Mouse (Mus musculus): ENCODE measurements around the gene Dagla. TPM values are rescaled to one million over a fixed set of nuclear protein-coding genes. Genes with fewer than 3 reads are reported as not detected.

The Dagla gene
- polyA plus RNA-seq, 1 experiment from 2014 or later, result 8.9 TPM

GRCm38 (mm10) chr19:10304395-10304794, 282 bp downstream of the Dagla start:
- Histone ChIP-seq H3K27ac (ENCODE audit: low read depth, low read length) (no peak overlapping the region), H3K4me3 (ENCODE audit: low read depth, low read length) (peak overlapping the region; percentile 84), H3K9ac (replicated peaks; ENCODE audit: low read depth, low read length) (peak overlapping the region; percentile 93), H3K9me3 (ENCODE audit: control insufficient read depth, low read length) (no peaks in the 10 kb centered on the region), H3K27me3 (ENCODE audit: control insufficient read depth, insufficient read depth, low read length) (no peaks in the 10 kb centered on the region), H3K4me1 (ENCODE audit: control insufficient read depth, insufficient read depth, low read length) (peaks cover 7% of the 10 kb centered on the region; the same call in 1 of the 2 replicates), H3K4me2 (ENCODE audit: low read depth, low read length) (peak overlapping the region; percentile 62), H3K36me3 (ENCODE audit: control insufficient read depth, insufficient read depth, low read length) (no peaks in the 10 kb centered on the region)
- peak; percentile 69 for ATAC-seq (ENCODE audit: low read depth)
- 7% methylated on average over 37 of the region's 37 CpGs for WGBS

- no peak for ATAC-seq (ENCODE audit: low read depth)
- H3K9ac ChIP-seq (replicated peaks; ENCODE audit: low read depth, low read length), result no peak overlapping the region
- no peak overlapping the region for H3K4me2 ChIP-seq (ENCODE audit: low read depth, low read length)
- H3K36me3 ChIP-seq (ENCODE audit: control insufficient read depth, insufficient read depth, low read length), result no peaks in the 10 kb centered on the region
- H3K27me3 ChIP-seq (ENCODE audit: control insufficient read depth, insufficient read depth, low read length), result no peaks in the 10 kb centered on the region
- H3K4me1 ChIP-seq (ENCODE audit: control insufficient read depth, insufficient read depth, low read length), result peaks cover 7% of the 10 kb centered on the region; the same call in 1 of the 2 replicates
- no peak overlapping the region for H3K4me3 ChIP-seq (ENCODE audit: low read depth, low read length)
- no peaks in the 10 kb centered on the region for H3K9me3 ChIP-seq (ENCODE audit: control insufficient read depth, low read length)
- no peak overlapping the region for H3K27ac ChIP-seq (ENCODE audit: low read depth, low read length)
- WGBS, result 92% methylated on average over 3 of the region's 3 CpGs
Observed at GRCm38 (mm10) chr19:10302852-10303251, 1.8 kb downstream of the Dagla start.

GRCm38 (mm10) chr19:10301866-10302356, 2.8 kb downstream of the Dagla start:
- Histone ChIP-seq H3K4me3 (ENCODE audit: low read depth, low read length) (no peak overlapping the region), H3K9ac (replicated peaks; ENCODE audit: low read depth, low read length) (no peak overlapping the region), H3K9me3 (ENCODE audit: control insufficient read depth, low read length) (no peaks in the 10 kb centered on the region), H3K4me2 (ENCODE audit: low read depth, low read length) (no peak overlapping the region), H3K4me1 (ENCODE audit: control insufficient read depth, insufficient read depth, low read length) (peaks cover 10% of the 10 kb centered on the region; the same call in 1 of the 2 replicates), H3K27me3 (ENCODE audit: control insufficient read depth, insufficient read depth, low read length) (no peaks in the 10 kb centered on the region), H3K27ac (ENCODE audit: low read depth, low read length) (no peak overlapping the region), H3K36me3 (ENCODE audit: control insufficient read depth, insufficient read depth, low read length) (no peaks in the 10 kb centered on the region)
- 79% methylated on average over 4 of the region's 4 CpGs for WGBS
- no peak for ATAC-seq (ENCODE audit: low read depth)

- Histone ChIP-seq H3K27me3 (ENCODE audit: control insufficient read depth, insufficient read depth, low read length) (no peaks in the 10 kb centered on the region), H3K9ac (replicated peaks; ENCODE audit: low read depth, low read length) (no peak overlapping the region), H3K4me1 (ENCODE audit: control insufficient read depth, insufficient read depth, low read length) (peaks cover 13% of the 10 kb centered on the region), H3K36me3 (ENCODE audit: control insufficient read depth, insufficient read depth, low read length) (no peaks in the 10 kb centered on the region), H3K27ac (ENCODE audit: low read depth, low read length) (no peak overlapping the region), H3K4me2 (ENCODE audit: low read depth, low read length) (no peak overlapping the region), H3K4me3 (ENCODE audit: low read depth, low read length) (no peak overlapping the region), H3K9me3 (ENCODE audit: control insufficient read depth, low read length) (no peaks in the 10 kb centered on the region)
- 66% methylated on average over 11 of the region's 11 CpGs for WGBS
- ATAC-seq (ENCODE audit: low read depth), result no peak
Observed at GRCm38 (mm10) chr19:10301263-10301662, 3.4 kb downstream of the Dagla start.

GRCm38 (mm10) chr19:10300809-10301208, 3.9 kb downstream of the Dagla start:
- Histone ChIP-seq H3K36me3 (ENCODE audit: control insufficient read depth, insufficient read depth, low read length) (no peaks in the 10 kb centered on the region), H3K27ac (ENCODE audit: low read depth, low read length) (no peak overlapping the region), H3K9me3 (ENCODE audit: control insufficient read depth, low read length) (no peaks in the 10 kb centered on the region), H3K4me3 (ENCODE audit: low read depth, low read length) (no peak overlapping the region), H3K27me3 (ENCODE audit: control insufficient read depth, insufficient read depth, low read length) (no peaks in the 10 kb centered on the region), H3K9ac (replicated peaks; ENCODE audit: low read depth, low read length) (no peak overlapping the region), H3K4me2 (ENCODE audit: low read depth, low read length) (no peak overlapping the region), H3K4me1 (ENCODE audit: control insufficient read depth, insufficient read depth, low read length) (peaks cover 16% of the 10 kb centered on the region)
- ATAC-seq (ENCODE audit: low read depth), result no peak
- 85% methylated on average over 4 of the region's 4 CpGs for WGBS

- Histone ChIP-seq H3K9me3 (ENCODE audit: control insufficient read depth, low read length) (no peaks in the 10 kb centered on the region), H3K36me3 (ENCODE audit: control insufficient read depth, insufficient read depth, low read length) (no peaks in the 10 kb centered on the region), H3K27me3 (ENCODE audit: control insufficient read depth, insufficient read depth, low read length) (no peaks in the 10 kb centered on the region), H3K4me3 (ENCODE audit: low read depth, low read length) (no peak overlapping the region), H3K9ac (replicated peaks; ENCODE audit: low read depth, low read length) (no peak overlapping the region), H3K27ac (ENCODE audit: low read depth, low read length) (no peak overlapping the region), H3K4me1 (ENCODE audit: control insufficient read depth, insufficient read depth, low read length) (peaks cover 26% of the 10 kb centered on the region), H3K4me2 (ENCODE audit: low read depth, low read length) (no peak overlapping the region)
- 85% methylated on average over 4 of the region's 4 CpGs for WGBS
- ATAC-seq (ENCODE audit: low read depth), result no peak
Observed at GRCm38 (mm10) chr19:10298268-10298667, 6.4 kb downstream of the Dagla start.

GRCm38 (mm10) chr19:10297041-10297503, 7.6 kb downstream of the Dagla start:
- 33% methylated on average over 8 of the region's 8 CpGs for WGBS
- Histone ChIP-seq H3K27ac (ENCODE audit: low read depth, low read length) (no peak overlapping the region), H3K4me1 (ENCODE audit: control insufficient read depth, insufficient read depth, low read length) (peaks cover 26% of the 10 kb centered on the region), H3K27me3 (ENCODE audit: control insufficient read depth, insufficient read depth, low read length) (no peaks in the 10 kb centered on the region), H3K4me2 (ENCODE audit: low read depth, low read length) (no peak overlapping the region), H3K4me3 (ENCODE audit: low read depth, low read length) (no peak overlapping the region), H3K9me3 (ENCODE audit: control insufficient read depth, low read length) (no peaks in the 10 kb centered on the region), H3K36me3 (ENCODE audit: control insufficient read depth, insufficient read depth, low read length) (no peaks in the 10 kb centered on the region), H3K9ac (replicated peaks; ENCODE audit: low read depth, low read length) (no peak overlapping the region)
- ATAC-seq (ENCODE audit: low read depth), result no peak

- no peaks in the 10 kb centered on the region for H3K36me3 ChIP-seq (ENCODE audit: control insufficient read depth, insufficient read depth, low read length)
- WGBS, result 29% methylated on average over 5 of the region's 5 CpGs
- no peak for ATAC-seq (ENCODE audit: low read depth)
- H3K9ac ChIP-seq (replicated peaks; ENCODE audit: low read depth, low read length), result no peak overlapping the region
- H3K27ac ChIP-seq (ENCODE audit: low read depth, low read length), result no peak overlapping the region
- H3K27me3 ChIP-seq (ENCODE audit: control insufficient read depth, insufficient read depth, low read length), result no peaks in the 10 kb centered on the region
- no peak overlapping the region for H3K4me2 ChIP-seq (ENCODE audit: low read depth, low read length)
- H3K9me3 ChIP-seq (ENCODE audit: control insufficient read depth, low read length), result no peaks in the 10 kb centered on the region
- H3K4me1 ChIP-seq (ENCODE audit: control insufficient read depth, insufficient read depth, low read length), result peaks cover 26% of the 10 kb centered on the region
- H3K4me3 ChIP-seq (ENCODE audit: low read depth, low read length), result no peak overlapping the region
Observed at GRCm38 (mm10) chr19:10296306-10296705, 8.4 kb downstream of the Dagla start.

- ATAC-seq (ENCODE audit: low read depth), result peak; percentile 32; the same call in 1 of the 2 replicates
- peaks cover 26% of the 10 kb centered on the region for H3K4me1 ChIP-seq (ENCODE audit: control insufficient read depth, insufficient read depth, low read length)
- H3K4me3 ChIP-seq (ENCODE audit: low read depth, low read length), result no peak overlapping the region
- H3K9me3 ChIP-seq (ENCODE audit: control insufficient read depth, low read length), result no peaks in the 10 kb centered on the region
- H3K36me3 ChIP-seq (ENCODE audit: control insufficient read depth, insufficient read depth, low read length), result no peaks in the 10 kb centered on the region
- peak overlapping the region; percentile 14; the same call in 1 of the 2 replicates for H3K4me2 ChIP-seq (ENCODE audit: low read depth, low read length)
- H3K27ac ChIP-seq (ENCODE audit: low read depth, low read length), result peak overlapping the region; percentile 52
- WGBS, result 22% methylated on average over 20 of the region's 20 CpGs
- H3K9ac ChIP-seq (replicated peaks; ENCODE audit: low read depth, low read length), result 0 out of 2 replicates have a peak overlapping the region, but pooled peaks have one; percentile 8
- no peaks in the 10 kb centered on the region for H3K27me3 ChIP-seq (ENCODE audit: control insufficient read depth, insufficient read depth, low read length)
Observed at GRCm38 (mm10) chr19:10294631-10295562, 9.8 kb downstream of the Dagla start.
